Mouse (Mus musculus) fibroblast of lung, adult 2 months (primary cell): ENCODE results near the gene Stil.

Experiments
- DNase-seq: peaks from one replicate; pipeline ENCODE4 v3.0.0-alpha.2; 2011; ENCODE audit warnings: low read depth

The Stil gene

DNA sequence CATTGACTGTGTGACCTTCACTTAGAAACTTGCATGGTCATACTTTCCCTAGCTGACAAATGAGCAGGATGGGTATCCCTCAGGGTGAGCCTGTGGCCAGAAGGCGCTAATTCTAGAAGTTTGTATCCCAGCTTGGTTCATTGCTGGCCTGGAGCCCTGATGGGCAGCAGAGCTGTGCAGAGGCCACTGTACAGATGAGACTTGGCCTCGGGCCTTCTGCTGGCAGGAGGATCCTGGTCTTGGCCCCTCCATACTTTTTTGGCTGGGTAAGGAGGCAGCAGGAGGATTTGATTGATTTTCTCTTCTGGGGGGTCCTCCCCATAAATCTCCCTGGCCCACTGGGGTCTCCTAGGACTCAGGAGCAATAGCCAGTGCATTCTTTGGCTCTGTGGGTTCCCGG lies 83.1 kb downstream of the Stil start:
- DNase-seq, result no peak

GRCm38 (mm10) chr4:115085522-115086095 lies 85.7 kb downstream of the Stil start:
- DNase-seq, result no peak

DNA sequence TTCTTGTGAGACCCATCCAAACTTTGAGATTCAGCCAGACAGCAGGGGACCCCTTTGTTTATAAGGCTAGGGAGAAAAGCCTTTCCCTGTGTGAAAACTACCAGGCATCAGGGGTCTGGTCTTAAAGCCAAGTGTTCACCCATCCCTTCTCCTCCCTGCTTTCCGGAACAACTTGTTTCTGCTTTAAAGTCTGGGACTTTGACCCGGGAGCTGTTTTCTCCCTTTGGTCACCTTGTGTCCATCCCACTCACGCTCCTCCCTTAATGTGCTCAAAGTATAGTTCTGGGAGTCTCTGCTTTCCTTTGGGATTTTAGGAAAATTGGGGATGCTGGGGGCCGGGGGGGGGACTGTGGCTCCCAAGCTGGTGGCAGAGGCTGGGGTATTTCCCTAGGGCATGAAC lies 86.3 kb downstream of the Stil start:
- DNase-seq, result no peak

GRCm38 (mm10) chr4:115086763-115087415 lies 86.9 kb downstream of the Stil start:
- DNase-seq, result no peak

GRCm38 (mm10) chr4:115088611-115089338 lies 88.8 kb downstream of the Stil start, which contains the start of gene Pdzk1ip1:
TSS of gene Pdzk1ip1 (plus strand) at chr4:115088708.
- no peak for DNase-seq

DNA sequence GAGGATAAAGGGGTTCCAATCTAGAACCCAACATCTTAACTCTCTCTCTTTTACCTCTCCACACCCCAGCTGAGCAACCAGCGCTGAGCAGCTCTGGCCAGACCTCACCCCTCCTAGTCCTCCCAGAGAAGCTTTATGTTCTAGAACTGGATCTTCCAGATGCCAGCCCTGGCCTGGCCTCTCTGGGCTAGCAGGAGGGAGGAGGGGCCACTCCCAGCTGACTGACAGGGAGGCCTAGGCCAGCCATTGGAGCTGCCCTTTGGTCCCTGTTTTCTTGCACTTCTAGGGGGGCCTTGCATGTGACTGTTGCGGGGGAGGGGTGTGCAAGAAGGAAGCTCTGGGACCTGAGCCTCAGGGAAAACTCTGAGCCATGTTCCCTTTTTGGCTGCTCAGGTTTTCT lies 90.6 kb downstream of the Stil start:
- no peak for DNase-seq

- DNase-seq, result no peak
Observed at GRCm38 (mm10) chr4:115091806-115092205, 91.8 kb downstream of the Stil start.
